Mouse (Mus musculus) urinary bladder, adult 18-20 months (tissue): ENCODE data around the gene Arl5a.

Experiments used
- DNase-seq, 2 experiments: peaks; one replicate each; pipeline ENCODE4 v3.0.0; 2022; ENCODE audit warnings: low spot score in 2 of 2, mixed read lengths in 2 of 2

Arl5a gene

GRCm38 (mm10) chr2:52422871-52423610, 1.7 kb downstream of the Arl5a start:
- DNase-seq = no peak

GRCm38 (mm10) chr2:52421197-52421596, 3.5 kb downstream of the Arl5a start:
- DNase-seq = no peak

GRCm38 (mm10) chr2:52420001-52420710, 4.5 kb downstream of the Arl5a start:
- DNase-seq = no peak

- DNase-seq = no peak
Observed at GRCm38 (mm10) chr2:52419295-52419694, 5.4 kb downstream of the Arl5a start.

GRCm38 (mm10) chr2:52412524-52413037, 12.1 kb downstream of the Arl5a start:
- no peak for DNase-seq

GRCm38 (mm10) chr2:52406480-52406879, 18.2 kb downstream of the Arl5a start:
- DNase-seq = no peak

GRCm38 (mm10) chr2:52405238-52405637, 19.5 kb downstream of the Arl5a start:
- no peak for DNase-seq

- DNase-seq = no peak
Observed at GRCm38 (mm10) chr2:52394529-52394928, 30.2 kb downstream of the Arl5a start.

- DNase-seq = no peak
Observed at GRCm38 (mm10) chr2:52390415-52390975, 34.2 kb downstream of the Arl5a start.

- DNase-seq = no peak
Observed at GRCm38 (mm10) chr2:52389975-52390374, 34.7 kb downstream of the Arl5a start.

GRCm38 (mm10) chr2:52386451-52386850, 38.2 kb downstream of the Arl5a start:
- DNase-seq = no peak

GRCm38 (mm10) chr2:52386037-52386436, 38.7 kb downstream of the Arl5a start:
- no peak for DNase-seq

- no peak for DNase-seq
Observed at GRCm38 (mm10) chr2:52378848-52379261, 45.8 kb downstream of the Arl5a start.

- DNase-seq = no peak
Observed at GRCm38 (mm10) chr2:52378448-52378804, 46.3 kb downstream of the Arl5a start, which contains the start of gene Neb. TSS of gene Neb (minus strand) at chr2:52378474.

GRCm38 (mm10) chr2:52377706-52378447, 46.8 kb downstream of the Arl5a start:
- DNase-seq = no peak

GRCm38 (mm10) chr2:52374706-52375105, 50.0 kb downstream of the Arl5a start:
- no peak for DNase-seq

- DNase-seq = no peak
Observed at GRCm38 (mm10) chr2:52372480-52372879, 52.2 kb downstream of the Arl5a start.

GRCm38 (mm10) chr2:52372080-52372479, 52.6 kb downstream of the Arl5a start:
- DNase-seq = no peak

GRCm38 (mm10) chr2:52371066-52371465, 53.6 kb downstream of the Arl5a start:
- DNase-seq = peak in 1 of 2 experiments; percentile 11

GRCm38 (mm10) chr2:52369622-52370021, 55.1 kb downstream of the Arl5a start:
- DNase-seq = no peak

GRCm38 (mm10) chr2:52367665-52368064, 57.0 kb downstream of the Arl5a start:
- DNase-seq = no peak

GRCm38 (mm10) chr2:52367248-52367647, 57.5 kb downstream of the Arl5a start:
- no peak for DNase-seq
